Mouse (Mus musculus) gonadal fat pad, adult 2 months (tissue): Measurements from ENCODE around the gene Vill. TPM values are rescaled to one million over a fixed set of nuclear protein-coding genes. Genes with fewer than 3 reads are reported as not detected.

Experiments used
- DNase-seq: peaks from one replicate; pipeline ENCODE4 v3.0.0-alpha.2; 2012; ENCODE audit warnings: low read depth
- polyA plus RNA-seq: library from polyadenylated mRNA; depleted of rRNA; stranded (reverse); fragments of >200 nt; gene quantifications from 2 replicates; pipeline ENCODE4 v1.2.3, GENCODE M21; 2012

The Vill gene
- polyA plus RNA-seq, 1 experiment: 15.1 TPM

GRCm38 (mm10) chr9:119034676-119035665 is 17.6 kb upstream of the Vill start:
- no peak for DNase-seq

GRCm38 (mm10) chr9:119035836-119036235 is 16.7 kb upstream of the Vill start:
- DNase-seq: no peak

- no peak for DNase-seq
Measured at GRCm38 (mm10) chr9:119037076-119037730, 15.4 kb upstream of the Vill start.

GRCm38 (mm10) chr9:119038574-119038973 is 14.0 kb upstream of the Vill start:
- no peak for DNase-seq

- no peak for DNase-seq
Measured at GRCm38 (mm10) chr9:119040101-119040775, 12.3 kb upstream of the Vill start.

GRCm38 (mm10) chr9:119048182-119048903 is 4.2 kb upstream of the Vill start:
- DNase-seq: no peak

- no peak for DNase-seq
Measured at GRCm38 (mm10) chr9:119051158-119051557, 1.4 kb upstream of the Vill start.

- no peak for DNase-seq
Measured at GRCm38 (mm10) chr9:119053964-119054576, 1.5 kb downstream of the Vill start.

GRCm38 (mm10) chr9:119055336-119055735 is 2.8 kb downstream of the Vill start:
- no peak for DNase-seq

- no peak for DNase-seq
Measured at GRCm38 (mm10) chr9:119058245-119058644, 5.7 kb downstream of the Vill start.

GRCm38 (mm10) chr9:119060701-119061100 is 8.1 kb downstream of the Vill start:
- DNase-seq: no peak

- DNase-seq: no peak
Measured at GRCm38 (mm10) chr9:119063036-119063644, 10.6 kb downstream of the Vill start.

- DNase-seq: no peak
Measured at GRCm38 (mm10) chr9:119064296-119064695, 11.7 kb downstream of the Vill start.

- no peak for DNase-seq
Measured at GRCm38 (mm10) chr9:119067601-119068000, 15.0 kb downstream of the Vill start.

- DNase-seq: no peak
Measured at GRCm38 (mm10) chr9:119068266-119068665, 15.7 kb downstream of the Vill start.

- no peak for DNase-seq
Measured at GRCm38 (mm10) chr9:119070173-119070825, 17.7 kb downstream of the Vill start.

GRCm38 (mm10) chr9:119071786-119072185 is 19.2 kb downstream of the Vill start:
- DNase-seq: no peak

GRCm38 (mm10) chr9:119073184-119073895 is 20.8 kb downstream of the Vill start:
- no peak for DNase-seq

- no peak for DNase-seq
Measured at GRCm38 (mm10) chr9:119075685-119076084, 23.1 kb downstream of the Vill start.
